Comparison of ENCODE assay signal across 16 mouse cellular contexts in genomic region chr16:19724139-19724538, GRCm38 (mm10). TPM values are rescaled to one million over a fixed set of nuclear protein-coding genes. Genes with fewer than 3 reads are reported as not detected.
DNase-seq lines count a peak whose midpoint lies in the region; ATAC-seq and TF ChIP-seq lines count a peak whose summit lies in the region.
"Not testable (repeated sequence)": the region's sequence is repeated elsewhere in the genome, so short reads cannot be mapped to it uniquely, and the experiment has no call there.
"Had no signal": no experiment of that assay in that cellular context is flagged by ENCODE, and none has a peak within 500 bp of the region (broad histone marks: within the 10 kb centered on the region; RNA-seq: fewer than 3 reads in every experiment).

No protein-coding gene starts in this region.

- WGBS in forebrain, postnatal 0 days, result 32% methylated on average over 2 of the region's 2 CpGs
- 37% methylated on average over 2 of the region's 2 CpGs for WGBS in intestine, postnatal 0 days
- 42% methylated on average over 2 of the region's 2 CpGs for WGBS in liver, postnatal 0 days (ENCODE audit: insufficient replicate concordance)
- 35% methylated on average over 2 of the region's 2 CpGs for WGBS in midbrain, postnatal 0 days
- 38% methylated on average over 2 of the region's 2 CpGs for WGBS in stomach, postnatal 0 days

- not testable (repeated sequence) for H3K9me3 ChIP-seq in E14TG2a.4 (ENCODE audit: low read length); forebrain, postnatal 0 days (ENCODE audit: low read length); intestine, postnatal 0 days (ENCODE audit: control insufficient read depth); liver, postnatal 0 days (ENCODE audit: low read length); midbrain, postnatal 0 days (ENCODE audit: low read length); stomach, postnatal 0 days (ENCODE audit: control insufficient read depth, low read length)

- H3K4me2 ChIP-seq in forebrain, postnatal 0 days (ENCODE audit: low read depth); intestine, postnatal 0 days (replicated peaks; ENCODE audit: low read depth); liver, postnatal 0 days (ENCODE audit: low read depth, low read length); midbrain, postnatal 0 days (ENCODE audit: low read depth, low read length, poor library complexity, severe bottlenecking); stomach, postnatal 0 days (replicated peaks; ENCODE audit: low read depth): not testable (repeated sequence)

- H3K9ac ChIP-seq in forebrain, postnatal 0 days; intestine, postnatal 0 days (ENCODE audit: low read depth, low read length); liver, postnatal 0 days (replicated peaks); midbrain, postnatal 0 days (replicated peaks; ENCODE audit: low read length, poor library complexity, severe bottlenecking); stomach, postnatal 0 days (ENCODE audit: low read length): not testable (repeated sequence)

- not testable (repeated sequence) for H3K27me3 ChIP-seq in E14TG2a.4 (ENCODE audit: insufficient read depth, low read length); forebrain, postnatal 0 days (ENCODE audit: insufficient read depth, low read length); intestine, postnatal 0 days (replicated peaks; ENCODE audit: control insufficient read depth, insufficient read depth, low read length); liver, postnatal 0 days (ENCODE audit: insufficient read depth, low read length); midbrain, postnatal 0 days (ENCODE audit: insufficient read depth, low read length); stomach, postnatal 0 days (ENCODE audit: control insufficient read depth, insufficient read depth, low read length)

- not testable (repeated sequence) for TF ChIP-seq EP300 in liver, postnatal 0 days (IDR thresholded peaks at IDR 0.05; ENCODE audit: low read depth); stomach, postnatal 0 days (optimal IDR thresholded peaks at IDR 0.05)

- not testable (repeated sequence) for H3K27ac ChIP-seq in forebrain, postnatal 0 days (ENCODE audit: low read depth, low read length); intestine, postnatal 0 days (ENCODE audit: low read depth, low read length); liver, postnatal 0 days (ENCODE audit: low read depth); midbrain, postnatal 0 days (ENCODE audit: low read depth, low read length); stomach, postnatal 0 days (replicated peaks)

- H3K4me3 ChIP-seq in E14TG2a.4 (replicated peaks; ENCODE audit: low read length); forebrain, postnatal 0 days (ENCODE audit: low read depth, low read length); intestine, postnatal 0 days (ENCODE audit: low read depth, low read length); liver, postnatal 0 days (ENCODE audit: low read depth, low read length); midbrain, postnatal 0 days (ENCODE audit: low read depth, low read length); stomach, postnatal 0 days (ENCODE audit: low read depth, low read length): not testable (repeated sequence)

- ATAC-seq in forebrain, postnatal 0 days; intestine, postnatal 0 days; liver, postnatal 0 days; midbrain, postnatal 0 days (ENCODE audit: low FRiP score); stomach, postnatal 0 days (ENCODE audit: low FRiP score, low TSS enrichment): not testable (repeated sequence)

- not testable (repeated sequence) for H3K4me1 ChIP-seq in E14TG2a.4 (replicated peaks; ENCODE audit: low read depth, low read length); forebrain, postnatal 0 days (ENCODE audit: insufficient read depth); intestine, postnatal 0 days (replicated peaks; ENCODE audit: control insufficient read depth, insufficient read depth, low read length); liver, postnatal 0 days (ENCODE audit: insufficient read depth); midbrain, postnatal 0 days (ENCODE audit: insufficient read depth, low read length); stomach, postnatal 0 days (replicated peaks; ENCODE audit: control insufficient read depth, insufficient read depth)

- DNase-seq in brain, adult 2 months (ENCODE audit: low read depth, low spot score), result peak; percentile 24
- DNase-seq in forebrain, postnatal 0 days, result peak; percentile 3
- DNase-seq in liver, postnatal 0 days; stomach, postnatal 0 days (ENCODE audit: low spot score): not testable (repeated sequence)
- DNase-seq in midbrain, postnatal 0 days (ENCODE audit: low spot score), result peak; percentile 26

- peak; percentile 32 for TF ChIP-seq CTCF in E14TG2a.4 (conservative IDR thresholded peaks at IDR 0.05; ENCODE audit: low read length)
- peak; percentile 62 for TF ChIP-seq CTCF in forebrain, postnatal 0 days (IDR thresholded peaks at IDR 0.05; ENCODE audit: low read depth)
- TF ChIP-seq CTCF in intestine, postnatal 0 days (IDR thresholded peaks at IDR 0.05; ENCODE audit: low read depth), result peak; percentile 68
- peak; percentile 60 for TF ChIP-seq CTCF in liver, postnatal 0 days (IDR thresholded peaks at IDR 0.05; ENCODE audit: low read depth)
- peak; percentile 74 for TF ChIP-seq CTCF in midbrain, postnatal 0 days (IDR thresholded peaks at IDR 0.05)
- peak; percentile 78 for TF ChIP-seq CTCF in stomach, postnatal 0 days (IDR thresholded peaks at IDR 0.05; ENCODE audit: low read depth)

- H3K36me3 ChIP-seq in E14TG2a.4 (ENCODE audit: insufficient read depth, low read length); forebrain, postnatal 0 days (ENCODE audit: insufficient read depth); intestine, postnatal 0 days (ENCODE audit: control insufficient read depth, insufficient read depth); liver, postnatal 0 days (replicated peaks; ENCODE audit: insufficient read depth, low read length); midbrain, postnatal 0 days (ENCODE audit: insufficient read depth, low read length); stomach, postnatal 0 days (ENCODE audit: control insufficient read depth, insufficient read depth, low read length): not testable (repeated sequence)

RNA-seq across cellular contexts. Expression of gene Lamp3, which starts 18.0 kb away (rescaled TPM):
- not detected in 2 replicates for total RNA-seq in forebrain, postnatal 0 days (2014; rRNA removed)
- polyA plus RNA-seq in forebrain, postnatal 0 days (2015; fragmentation: Nextera tagmentation; extraction: Ambion mirVana), result 0.05 and 0.06 TPM in 2 replicates
- polyA plus RNA-seq in intestine, postnatal 0 days (2015; fragmentation: Nextera tagmentation; extraction: Ambion mirVana), result not detected in 2 replicates
- not detected in 2 replicates for polyA plus RNA-seq in liver, postnatal 0 days (2015; fragmentation: Nextera tagmentation; extraction: Ambion mirVana)
- total RNA-seq in midbrain, postnatal 0 days (2014; rRNA removed), result not detected in 2 replicates
- 0.05 TPM in 1 of 2 replicates, not detected in the other for polyA plus RNA-seq in midbrain, postnatal 0 days (2015; fragmentation: Nextera tagmentation; extraction: Ambion mirVana)
- not detected in 2 replicates for polyA plus RNA-seq in stomach, postnatal 0 days (2015; fragmentation: Nextera tagmentation; extraction: Ambion mirVana)
- total RNA-seq: heart, adult 8-10 months; hematopoietic stem cell, adult 5-6 weeks had no signal
- polyA plus RNA-seq: cerebellum, adult 2 months; erythroblast, embryonic 14.5 days; forebrain, embryonic 13.5 days; macrophage; midbrain, embryonic 12.5 days; neural tube, embryonic 14.5 days; urinary bladder, adult 2 months had no signal

RNA-seq across cellular contexts. Expression of gene B3gnt5, which starts 35.9 kb away (rescaled TPM):
- total RNA-seq in forebrain, postnatal 0 days (2014; rRNA removed), result 45.4 and 50.4 TPM in 2 replicates
- 25.9 and 28.6 TPM in 2 replicates for polyA plus RNA-seq in forebrain, postnatal 0 days (2015; fragmentation: Nextera tagmentation; extraction: Ambion mirVana)
- polyA plus RNA-seq in intestine, postnatal 0 days (2015; fragmentation: Nextera tagmentation; extraction: Ambion mirVana), result 2.8 and 3.3 TPM in 2 replicates
- polyA plus RNA-seq in liver, postnatal 0 days (2015; fragmentation: Nextera tagmentation; extraction: Ambion mirVana), result 0.83 and 1.3 TPM in 2 replicates
- 32.9 and 42.6 TPM in 2 replicates for total RNA-seq in midbrain, postnatal 0 days (2014; rRNA removed)
- polyA plus RNA-seq in midbrain, postnatal 0 days (2015; fragmentation: Nextera tagmentation; extraction: Ambion mirVana), result 23.9 and 27.2 TPM in 2 replicates
- polyA plus RNA-seq in stomach, postnatal 0 days (2015; fragmentation: Nextera tagmentation; extraction: Ambion mirVana), result 5.8 and 6.6 TPM in 2 replicates
- polyA plus RNA-seq: erythroblast, embryonic 14.5 days had no signal
